8 mouse cellular contexts compared by ENCODE assay signal in genomic region chr7:44851625-44852234, GRCm38 (mm10). TPM values are rescaled to one million over a fixed set of nuclear protein-coding genes. Genes with fewer than 3 reads are reported as not detected.
A peak's percentile ranks its signal among the peaks of the same experiment; 100 is the strongest.
DNase-seq lines count a peak whose midpoint lies in the region; ATAC-seq lines count a peak whose summit lies in the region.

No protein-coding gene starts in this region.

- H3K9ac ChIP-seq in forebrain, embryonic 14.5 days (ENCODE audit: low read length): no peak overlapping the region
- H3K9ac ChIP-seq in kidney, embryonic 16.5 days (replicated peaks; ENCODE audit: low read length): peak overlapping the region; percentile 20; the same call in 1 of the 2 replicates
- peak overlapping the region; percentile 83; the same call in 1 of the 2 replicates for H3K9ac ChIP-seq in embryonic facial prominence, embryonic 13.5 days
- peak overlapping the region; percentile 90 for H3K9ac ChIP-seq in liver, embryonic 13.5 days

- WGBS in forebrain, embryonic 10.5 days: 93% methylated on average over 12 of the region's 12 CpGs
- 92% methylated on average over 12 of the region's 12 CpGs for WGBS in forebrain, embryonic 14.5 days
- 90% methylated on average over 12 of the region's 12 CpGs for WGBS in kidney, embryonic 16.5 days
- 88% methylated on average over 12 of the region's 12 CpGs for WGBS in embryonic facial prominence, embryonic 13.5 days
- 84% methylated on average over 12 of the region's 12 CpGs for WGBS in liver, embryonic 13.5 days (ENCODE audit: insufficient replicate concordance)

- H3K4me2 ChIP-seq in forebrain, embryonic 14.5 days (ENCODE audit: low read length): no peak overlapping the region
- no peak overlapping the region for H3K4me2 ChIP-seq in kidney, embryonic 16.5 days (replicated peaks; ENCODE audit: low read depth, low read length)
- peak overlapping the region; percentile 91; the same call in 1 of the 2 replicates for H3K4me2 ChIP-seq in embryonic facial prominence, embryonic 13.5 days
- peak overlapping the region; percentile 97 for H3K4me2 ChIP-seq in liver, embryonic 13.5 days

- no peak overlapping the region for H3K27ac ChIP-seq in forebrain, embryonic 10.5 days
- H3K27ac ChIP-seq in forebrain, embryonic 14.5 days (ENCODE audit: low read depth, low read length): no peak overlapping the region
- no peak overlapping the region for H3K27ac ChIP-seq in kidney, embryonic 16.5 days (ENCODE audit: low read length)
- no peak overlapping the region for H3K27ac ChIP-seq in embryonic facial prominence, embryonic 13.5 days
- peak overlapping the region; percentile 99; the same call in 1 of the 2 replicates for H3K27ac ChIP-seq in liver, embryonic 13.5 days

- no peak for ATAC-seq in forebrain, embryonic 14.5 days
- no peak for ATAC-seq in kidney, embryonic 16.5 days (ENCODE audit: low FRiP score, low TSS enrichment)
- no peak for ATAC-seq in embryonic facial prominence, embryonic 13.5 days (ENCODE audit: insufficient number of reproducible peaks, insufficient read depth, low FRiP score, low TSS enrichment, low read depth)
- ATAC-seq in liver, embryonic 13.5 days (ENCODE audit: low read depth): no peak

- no peak for DNase-seq in forebrain, embryonic 10.5 days (ENCODE audit: extremely low spot score, low spot score)
- no peak for DNase-seq in forebrain, embryonic 14.5 days (ENCODE audit: low spot score)
- no peak for DNase-seq in kidney, adult 8-10 months
- no peak for DNase-seq in liver, embryonic 13.5 days
- no peak for DNase-seq in frontal cortex, postnatal 10 days (ENCODE audit: low spot score in 2 of 2)
- DNase-seq in c-Kit-positive CD71-positive TER-119-positive erythroid progenitor cells, embryonic 14.5 days (ENCODE audit: low spot score): no peak

- H3K4me3 ChIP-seq in forebrain, embryonic 10.5 days: peak overlapping the region; percentile 87
- no peak overlapping the region for H3K4me3 ChIP-seq in forebrain, embryonic 14.5 days (ENCODE audit: low read depth, low read length)
- H3K4me3 ChIP-seq in kidney, embryonic 16.5 days (ENCODE audit: low read length): no peak overlapping the region
- H3K4me3 ChIP-seq in embryonic facial prominence, embryonic 13.5 days: no peak overlapping the region
- H3K4me3 ChIP-seq in liver, embryonic 13.5 days (replicated peaks): peak overlapping the region; percentile 89; the same call in 1 of the 2 replicates

- H3K4me1 ChIP-seq in forebrain, embryonic 10.5 days: peaks cover 70% of the 10 kb centered on the region
- peaks cover 33% of the 10 kb centered on the region for H3K4me1 ChIP-seq in forebrain, embryonic 14.5 days (ENCODE audit: control insufficient read depth, insufficient read depth, low read length)
- peaks cover 58% of the 10 kb centered on the region for H3K4me1 ChIP-seq in kidney, embryonic 16.5 days (ENCODE audit: insufficient read depth, low read length)
- peaks cover 65% of the 10 kb centered on the region for H3K4me1 ChIP-seq in embryonic facial prominence, embryonic 13.5 days
- H3K4me1 ChIP-seq in liver, embryonic 13.5 days (replicated peaks): peaks cover 73% of the 10 kb centered on the region

- no peaks in the 10 kb centered on the region for H3K27me3 ChIP-seq in forebrain, embryonic 10.5 days (ENCODE audit: poor library complexity, severe bottlenecking)
- no peaks in the 10 kb centered on the region for H3K27me3 ChIP-seq in forebrain, embryonic 14.5 days (replicated peaks; ENCODE audit: control insufficient read depth, insufficient read depth, low read length)
- no peaks in the 10 kb centered on the region for H3K27me3 ChIP-seq in kidney, embryonic 16.5 days (ENCODE audit: insufficient read depth, low read length)
- no peaks in the 10 kb centered on the region for H3K27me3 ChIP-seq in embryonic facial prominence, embryonic 13.5 days
- no peaks in the 10 kb centered on the region for H3K27me3 ChIP-seq in liver, embryonic 13.5 days

- peaks cover 25% of the 10 kb centered on the region for H3K36me3 ChIP-seq in forebrain, embryonic 10.5 days (replicated peaks)
- H3K36me3 ChIP-seq in forebrain, embryonic 14.5 days (ENCODE audit: control insufficient read depth, insufficient read depth, low read length): peaks cover 10% of the 10 kb centered on the region; the same call in 1 of the 2 replicates
- H3K36me3 ChIP-seq in kidney, embryonic 16.5 days (ENCODE audit: insufficient read depth, low read length): peaks cover 17% of the 10 kb centered on the region
- H3K36me3 ChIP-seq in embryonic facial prominence, embryonic 13.5 days: peaks cover 14% of the 10 kb centered on the region
- peaks cover 27% of the 10 kb centered on the region for H3K36me3 ChIP-seq in liver, embryonic 13.5 days

- no peaks in the 10 kb centered on the region for H3K9me3 ChIP-seq in forebrain, embryonic 10.5 days
- H3K9me3 ChIP-seq in forebrain, embryonic 14.5 days (replicated peaks; ENCODE audit: control insufficient read depth, low read length): no peaks in the 10 kb centered on the region
- no peaks in the 10 kb centered on the region for H3K9me3 ChIP-seq in kidney, embryonic 16.5 days (ENCODE audit: low read length)
- no peaks in the 10 kb centered on the region for H3K9me3 ChIP-seq in embryonic facial prominence, embryonic 13.5 days
- H3K9me3 ChIP-seq in liver, embryonic 13.5 days (replicated peaks): no peaks in the 10 kb centered on the region

RNA-seq across cellular contexts. Expression of gene Tbc1d17, which starts 2.9 kb away (rescaled TPM):
- 72.8 and 73.6 TPM in 2 replicates for polyA plus RNA-seq in forebrain, embryonic 10.5 days (2016; fragmentation: Nextera tagmentation; extraction: Ambion mirVana)
- 79.6 and 105 TPM in 2 replicates for polyA plus RNA-seq in forebrain, embryonic 14.5 days (2014; fragmentation: Nextera tagmentation; extraction: Ambion mirVana)
- 93.9 and 94.9 TPM in 2 replicates for polyA plus RNA-seq in kidney, embryonic 16.5 days (2015; fragmentation: Nextera tagmentation; extraction: Ambion mirVana)
- polyA plus RNA-seq in embryonic facial prominence, embryonic 13.5 days (2015; fragmentation: Nextera tagmentation; extraction: Ambion mirVana): 83.1 and 91.0 TPM in 2 replicates
- 29.0 and 30.0 TPM in 2 replicates for polyA plus RNA-seq in liver, embryonic 13.5 days (2015; fragmentation: Nextera tagmentation; extraction: Ambion mirVana)

RNA-seq across cellular contexts. Expression of gene Akt1s1, which starts 2.9 kb away (rescaled TPM):
- polyA plus RNA-seq in forebrain, embryonic 10.5 days (2016; fragmentation: Nextera tagmentation; extraction: Ambion mirVana): 84.3 and 84.6 TPM in 2 replicates
- polyA plus RNA-seq in forebrain, embryonic 14.5 days (2014; fragmentation: Nextera tagmentation; extraction: Ambion mirVana): 70.4 and 75.4 TPM in 2 replicates
- 117 and 126 TPM in 2 replicates for polyA plus RNA-seq in kidney, embryonic 16.5 days (2015; fragmentation: Nextera tagmentation; extraction: Ambion mirVana)
- polyA plus RNA-seq in embryonic facial prominence, embryonic 13.5 days (2015; fragmentation: Nextera tagmentation; extraction: Ambion mirVana): 104 and 110 TPM in 2 replicates
- polyA plus RNA-seq in liver, embryonic 13.5 days (2015; fragmentation: Nextera tagmentation; extraction: Ambion mirVana): 32.0 and 32.1 TPM in 2 replicates

RNA-seq across cellular contexts. Expression of gene Pnkp, which starts 5.2 kb away (rescaled TPM):
- polyA plus RNA-seq in forebrain, embryonic 10.5 days (2016; fragmentation: Nextera tagmentation; extraction: Ambion mirVana): 37.8 and 39.8 TPM in 2 replicates
- 30.0 and 31.7 TPM in 2 replicates for polyA plus RNA-seq in forebrain, embryonic 14.5 days (2014; fragmentation: Nextera tagmentation; extraction: Ambion mirVana)
- polyA plus RNA-seq in kidney, embryonic 16.5 days (2015; fragmentation: Nextera tagmentation; extraction: Ambion mirVana): 38.7 and 40.4 TPM in 2 replicates
- 30.0 and 30.7 TPM in 2 replicates for polyA plus RNA-seq in embryonic facial prominence, embryonic 13.5 days (2015; fragmentation: Nextera tagmentation; extraction: Ambion mirVana)
- 22.8 and 24.2 TPM in 2 replicates for polyA plus RNA-seq in liver, embryonic 13.5 days (2015; fragmentation: Nextera tagmentation; extraction: Ambion mirVana)

RNA-seq across cellular contexts. Expression of gene Ptov1, which starts 17.9 kb away (rescaled TPM):
- polyA plus RNA-seq in forebrain, embryonic 10.5 days (2016; fragmentation: Nextera tagmentation; extraction: Ambion mirVana): 415 and 438 TPM in 2 replicates
- 447 and 458 TPM in 2 replicates for polyA plus RNA-seq in forebrain, embryonic 14.5 days (2014; fragmentation: Nextera tagmentation; extraction: Ambion mirVana)
- polyA plus RNA-seq in kidney, embryonic 16.5 days (2015; fragmentation: Nextera tagmentation; extraction: Ambion mirVana): 371 and 404 TPM in 2 replicates
- 469 and 526 TPM in 2 replicates for polyA plus RNA-seq in embryonic facial prominence, embryonic 13.5 days (2015; fragmentation: Nextera tagmentation; extraction: Ambion mirVana)
- 50.4 and 57.0 TPM in 2 replicates for polyA plus RNA-seq in liver, embryonic 13.5 days (2015; fragmentation: Nextera tagmentation; extraction: Ambion mirVana)

RNA-seq across cellular contexts. Expression of gene Atf5, which starts 35.3 kb away (rescaled TPM):
- 3.3 and 3.6 TPM in 2 replicates for polyA plus RNA-seq in forebrain, embryonic 10.5 days (2016; fragmentation: Nextera tagmentation; extraction: Ambion mirVana)
- polyA plus RNA-seq in forebrain, embryonic 14.5 days (2014; fragmentation: Nextera tagmentation; extraction: Ambion mirVana): 4.2 and 4.7 TPM in 2 replicates
- 3.5 and 4.3 TPM in 2 replicates for polyA plus RNA-seq in kidney, embryonic 16.5 days (2015; fragmentation: Nextera tagmentation; extraction: Ambion mirVana)
- polyA plus RNA-seq in embryonic facial prominence, embryonic 13.5 days (2015; fragmentation: Nextera tagmentation; extraction: Ambion mirVana): 6.4 and 6.5 TPM in 2 replicates
- 5.3 and 5.4 TPM in 2 replicates for polyA plus RNA-seq in liver, embryonic 13.5 days (2015; fragmentation: Nextera tagmentation; extraction: Ambion mirVana)

Comparison
In these comparisons a context has a peak if more than half of its experiments do, and no peak if none do; other contexts are left out.
1. H3K4me3 ChIP-seq: peak in forebrain, embryonic 10.5 days (single experiment) and liver, embryonic 13.5 days (single experiment); none in forebrain, embryonic 14.5 days (single experiment), kidney, embryonic 16.5 days (single experiment) and embryonic facial prominence, embryonic 13.5 days (single experiment).
2. H3K4me2 ChIP-seq: peak in embryonic facial prominence, embryonic 13.5 days (single experiment) and liver, embryonic 13.5 days (single experiment); none in forebrain, embryonic 14.5 days (single experiment) and kidney, embryonic 16.5 days (single experiment).